Mouse (Mus musculus) forebrain, embryonic 14.5 days (tissue): ENCODE results near the gene Crybb3. TPM values are rescaled to one million over a fixed set of nuclear protein-coding genes. Genes with fewer than 3 reads are reported as not detected.

Experiments
- ATAC-seq: fragments of 200-750 bp; cut with Nextera tagmentation; 2 replicates; pipeline ENCODE4 v1.8.0; 2017; ENCODE audit warnings: mild to moderate bottlenecking, moderate library complexity
- DNase-seq: peaks from one replicate; pipeline ENCODE4 v3.0.0-alpha.2; 2015; ENCODE audit warnings: low spot score
- H3K27ac ChIP-seq: fragments of 300-500 bp; sonication (generic); 2 replicates; pipeline ENCODE4 v1.5.1; 2014; ENCODE audit warnings: low read depth, mild to moderate bottlenecking, control low read depth, low read length, moderate library complexity
- H3K27me3 ChIP-seq: fragments of 300-500 bp; sonication (generic); replicated peaks from 2 replicates; pipeline ENCODE4 v1.6.1; 2014; ENCODE audit warnings: low read length, control low read depth, mixed read lengths; ENCODE audit not compliant: control insufficient read depth, insufficient read depth
- H3K36me3 ChIP-seq: fragments of 300-500 bp; sonication (generic); 2 replicates; pipeline ENCODE4 v1.6.1; 2014; ENCODE audit warnings: low read length, control low read depth; ENCODE audit not compliant: control insufficient read depth, insufficient read depth
- H3K4me1 ChIP-seq: fragments of 300-500 bp; sonication (generic); 2 replicates; pipeline ENCODE4 v1.6.1; 2014; ENCODE audit warnings: antibody characterized with exemption, low read length, control low read depth; ENCODE audit not compliant: control insufficient read depth, insufficient read depth
- H3K4me2 ChIP-seq: fragments of 300-500 bp; sonication (generic); 2 replicates; pipeline ENCODE4 v1.6.1; 2014; ENCODE audit warnings: mild to moderate bottlenecking, control low read depth, low read length
- H3K4me3 ChIP-seq: fragments of 300-500 bp; sonication (generic); 2 replicates; pipeline ENCODE4 v1.5.1; 2014; ENCODE audit warnings: low read depth, low read length, control low read depth
- H3K9ac ChIP-seq: fragments of 300-500 bp; sonication (generic); 2 replicates; pipeline ENCODE4 v1.6.1; 2014; ENCODE audit warnings: mild to moderate bottlenecking, low read length, control low read depth, moderate library complexity
- H3K9me3 ChIP-seq: fragments of 300-500 bp; sonication (generic); replicated peaks from 2 replicates; pipeline ENCODE4 v1.6.1; 2016; ENCODE audit warnings: low read length, control low read depth, mixed read lengths; ENCODE audit not compliant: control insufficient read depth
- WGBS: fragments of 180-500 bp; shearing (Covaris S2); extraction: QIAGEN DNeasy Blood & Tissue Kit; methylation state at CpG from one replicate; pipeline ENCODE4 v1.1.7; 2014; 5-methylcytosine and 5-hydroxymethylcytosine counted together
- polyA plus RNA-seq: library from polyadenylated mRNA; unstranded; fragments of >200 nt; fragmentation: Nextera tagmentation; extraction: Ambion mirVana; gene quantifications from 2 replicates; pipeline ENCODE4 v1.2.1, GENCODE M21; 2014

The Crybb3 gene
- polyA plus RNA-seq, 1 experiment from 2014 or later = 0.48 TPM

- H3K27me3 ChIP-seq = no peaks in the 10 kb centered on the region
- H3K27ac ChIP-seq = no peak overlapping the region
- no peak overlapping the region for H3K9ac ChIP-seq
- no peaks in the 10 kb centered on the region for H3K36me3 ChIP-seq
- H3K4me1 ChIP-seq = peaks cover 11% of the 10 kb centered on the region
- DNase-seq (no peak), ATAC-seq (no peak)
- H3K4me2 ChIP-seq = no peak overlapping the region
- H3K4me3 ChIP-seq = no peak overlapping the region
- WGBS = 84% methylated on average over 3 of the region's 3 CpGs
- no peaks in the 10 kb centered on the region for H3K9me3 ChIP-seq
Observed at GRCm38 (mm10) chr5:113030082-113030481, 51.3 kb downstream of the Crybb3 start.

GRCm38 (mm10) chr5:113026706-113027105 is 54.7 kb downstream of the Crybb3 start:
- DNase-seq (no peak), ATAC-seq (no peak)
- Histone ChIP-seq H3K36me3 (no peaks in the 10 kb centered on the region), H3K9me3 (no peaks in the 10 kb centered on the region), H3K27ac (no peak overlapping the region), H3K4me3 (no peak overlapping the region), H3K4me2 (no peak overlapping the region), H3K27me3 (no peaks in the 10 kb centered on the region), H3K4me1 (peaks cover 13% of the 10 kb centered on the region), H3K9ac (no peak overlapping the region)
- WGBS = 86% methylated on average over 5 of the region's 5 CpGs

Other genes starting within 250 kb of the Crybb3 start
- gene Myo18b, start 185.2 kb downstream of the Crybb3 start, polyA plus RNA-seq = 0.60 and 0.87 TPM in 2 replicates
- gene Grk3, start 65.8 kb downstream of the Crybb3 start, polyA plus RNA-seq = 4.4 and 9.0 TPM in 2 replicates
- gene Crybb2, start 11.5 kb downstream of the Crybb3 start, polyA plus RNA-seq = not detected in 2 replicates
- 2.1 and 2.7 TPM in 2 replicates for gene 2900026A02Rik, start 139.7 kb upstream of the Crybb3 start, polyA plus RNA-seq
- gene Tmem211, start 145.3 kb upstream of the Crybb3 start, polyA plus RNA-seq = not detected in 2 replicates
- 6.7 and 8.9 TPM in 2 replicates for gene Sgsm1, start 229.2 kb upstream of the Crybb3 start, polyA plus RNA-seq